Mouse (Mus musculus) CH12.LX (cell line): ENCODE results near the gene Adcy7. TPM values are rescaled to one million over a fixed set of nuclear protein-coding genes. Genes with fewer than 3 reads are reported as not detected.

Experiments used
- DNase-seq: peaks from one replicate; pipeline ENCODE4 v3.0.0-alpha.2; 2013; ENCODE audit errors: extremely low read depth
- H3K27ac ChIP-seq: 2 replicates; pipeline ENCODE4 v1.5.1; 2012; ENCODE audit warnings: low read depth, mild to moderate bottlenecking, control low read depth, moderate library complexity; ENCODE audit not compliant: insufficient read depth
- H3K27me3 ChIP-seq: replicated peaks from 2 replicates; pipeline ENCODE3; 2012; ENCODE audit warnings: inconsistent platforms
- H3K36me3 ChIP-seq, 2 experiments: replicated peaks in 1 of 2; 2 replicates each; pipeline versions ENCODE3 to v1.6.1; 2012; ENCODE audit warnings: inconsistent platforms in 1 of 2, low read length in 1 of 2, mild to moderate bottlenecking in 1 of 2, mixed read lengths in 1 of 2, moderate library complexity in 1 of 2; ENCODE audit not compliant: control insufficient read depth in 1 of 2, insufficient read depth in 1 of 2
- H3K4me1 ChIP-seq, 2 experiments: 2 replicates each; pipeline ENCODE4 v1.6.1; 2012; ENCODE audit warnings: inconsistent platforms in 1 of 2, moderate library complexity in 1 of 2; ENCODE audit not compliant: insufficient read depth in 2 of 2, control insufficient read depth in 1 of 2
- H3K4me2 ChIP-seq: 2 replicates; pipeline ENCODE4 v1.6.1; 2012; ENCODE audit warnings: low read depth, mild to moderate bottlenecking, control low read depth; ENCODE audit not compliant: poor library complexity, insufficient read depth, severe bottlenecking
- H3K4me3 ChIP-seq, 3 experiments: fragments of 150-350 bp in 1 of 3; sonication (generic) in 1 of 3; replicated peaks in 1 of 3; 2 replicates each; pipeline versions ENCODE3 to v1.5.1; 2011 to 2012; ENCODE audit warnings: low read depth in 2 of 3, low read length in 2 of 3, mild to moderate bottlenecking in 2 of 3, moderate library complexity in 2 of 3, control low read depth in 1 of 3, improper control_type of control experiment in 1 of 3, inconsistent platforms in 1 of 3, mixed read lengths in 1 of 3; ENCODE audit not compliant: poor library complexity in 1 of 3
- H3K79me2 ChIP-seq: replicated peaks from 2 replicates; pipeline ENCODE4 v1.6.1; 2012; ENCODE audit warnings: mild to moderate bottlenecking, moderate library complexity; ENCODE audit not compliant: control insufficient read depth, poor library complexity, insufficient read depth, severe bottlenecking; ENCODE audit errors: extremely low read depth
- H3K9ac ChIP-seq: 2 replicates; pipeline ENCODE4 v1.6.1; 2012; ENCODE audit warnings: low read depth, mild to moderate bottlenecking, control low read depth, moderate library complexity; ENCODE audit not compliant: insufficient read depth
- H3K9me3 ChIP-seq: replicated peaks from 2 replicates; pipeline ENCODE3; 2012; ENCODE audit warnings: low read length, inconsistent platforms, mixed read lengths
- BHLHE40 ChIP-seq: IDR thresholded peaks from 2 replicates; pipeline ENCODE4 v1.6.1; 2011; ENCODE audit warnings: mild to moderate bottlenecking, low read depth, low read length, improper control_type of control experiment
- CTCF ChIP-seq, 2 experiments: IDR thresholded peaks in 1 of 2; conservative IDR thresholded peaks in 1 of 2; 2 replicates each; pipeline ENCODE4 v1.5.1; 2011 to 2012; ENCODE audit warnings: low read depth in 2 of 2, low read length in 2 of 2, improper control_type of control experiment in 1 of 2, inconsistent platforms in 1 of 2, mild to moderate bottlenecking in 1 of 2, moderate library complexity in 1 of 2
- E2F4 ChIP-seq: IDR thresholded peaks from 2 replicates; pipeline ENCODE4 v1.6.1; 2011; ENCODE audit warnings: low read depth, low read length, improper control_type of control experiment; ENCODE audit not compliant: insufficient replicate concordance
- EP300 ChIP-seq: IDR thresholded peaks from 2 replicates; pipeline ENCODE4 v1.6.1; 2011; ENCODE audit warnings: low read length, improper control_type of control experiment
- ETS1 ChIP-seq: conservative IDR thresholded peaks from 2 replicates; pipeline ENCODE4 v1.6.1; 2012; ENCODE audit warnings: low read depth, mild to moderate bottlenecking, inconsistent platforms, low read length, improper control_type of control experiment, moderate library complexity
- GABPA ChIP-seq: IDR thresholded peaks from 2 replicates; pipeline ENCODE4 v1.6.1; 2012; ENCODE audit warnings: low read depth, low read length, improper control_type of control experiment, inconsistent platforms; ENCODE audit not compliant: insufficient replicate concordance
- HCFC1 ChIP-seq: IDR thresholded peaks from 2 replicates; pipeline ENCODE4 v1.6.1; 2012; ENCODE audit warnings: low read depth, mild to moderate bottlenecking, inconsistent platforms, low read length, improper control_type of control experiment
- JUND ChIP-seq: conservative IDR thresholded peaks from 2 replicates; pipeline ENCODE4 v1.6.1; 2011; ENCODE audit warnings: low read depth, low read length, improper control_type of control experiment
- KAT2A ChIP-seq: IDR thresholded peaks from 2 replicates; pipeline ENCODE4 v1.6.1; 2012; ENCODE audit warnings: low read length, improper control_type of control experiment, inconsistent platforms; ENCODE audit not compliant: insufficient replicate concordance
- MXI1 ChIP-seq: IDR thresholded peaks from 2 replicates; pipeline ENCODE4 v1.6.1; 2011; ENCODE audit warnings: mild to moderate bottlenecking, low read depth, low read length, improper control_type of control experiment
- MYC ChIP-seq: IDR thresholded peaks from 2 replicates; pipeline ENCODE4 v1.6.1; 2011; ENCODE audit warnings: low read depth, mild to moderate bottlenecking, improper control_type of control experiment, low read length
- NELFE ChIP-seq: IDR thresholded peaks from 2 replicates; pipeline ENCODE4 v1.6.1; 2011; ENCODE audit warnings: low read depth, low read length, improper control_type of control experiment
- PAX5 ChIP-seq: IDR thresholded peaks from 2 replicates; pipeline ENCODE4 v1.6.1; 2012; ENCODE audit warnings: low read length, inconsistent platforms, mixed read lengths
- POLR2A ChIP-seq: IDR thresholded peaks from 2 replicates; pipeline ENCODE4 v1.6.1; 2011; ENCODE audit warnings: low read depth, mild to moderate bottlenecking, improper control_type of control experiment, low read length
- RAD21 ChIP-seq: IDR thresholded peaks from 2 replicates; pipeline ENCODE4 v1.6.1; 2011; ENCODE audit warnings: low read depth, mild to moderate bottlenecking, low read length, improper control_type of control experiment, moderate library complexity
- USF1 ChIP-seq: IDR thresholded peaks from 2 replicates; pipeline ENCODE4 v1.6.1; 2014; ENCODE audit warnings: low read depth, mild to moderate bottlenecking, inconsistent platforms, low read length, improper control_type of control experiment
- ZKSCAN1 ChIP-seq: IDR thresholded peaks from 2 replicates; pipeline ENCODE4 v1.6.1; 2012; ENCODE audit warnings: low read depth, inconsistent platforms, low read length, improper control_type of control experiment, borderline replicate concordance
- dilution Hi-C: fragments of 300-500 bp; cut with MboI; formaldehyde crosslinking; loops from 2 replicates; pipeline ENCODE4 v1.14.3; 2020; ENCODE audit warnings: low sequenced_read_pairs; ENCODE audit not compliant: extremely low pct_unique_long_range_greater_than_20kb, extremely low pct_ligation_motif_present
- in situ Hi-C: fragments of 300-500 bp; cut with MboI; formaldehyde crosslinking; loops from 3 replicates; pipeline ENCODE4 v1.14.3; 2019; ENCODE audit warnings: low sequenced_read_pairs, low pct_ligation_motif_present, low pct_unique_long_range_greater_than_20kb, mixed read lengths
- polyA plus RNA-seq: library from polyadenylated mRNA; unstranded; fragments of >175 nt; gene quantifications from 2 replicates; pipeline ENCODE4 v1.2.1, GENCODE M21; 2012; ENCODE audit warnings: low read depth; ENCODE audit not compliant: insufficient read length
- total RNA-seq, 2 experiments: library from RNA; depleted of rRNA; stranded (reverse); fragments of 300-350 nt in 1 of 2; fragments of >200 nt in 1 of 2; gene quantifications; 2 replicates each; pipeline ENCODE4 v1.2.3; 2012 to 2014

Gene Adcy7
- total and polyA plus RNA-seq, 3 experiments, result 25.7 to 28.5 (median 27.0) TPM

- no peak for TF ChIP-seq CTCF (conservative IDR thresholded peaks at IDR 0.05 in 1 of 2, IDR thresholded peaks at IDR 0.05 in 1 of 2; ENCODE audit: low read depth in 2 of 2, low read length in 2 of 2)
- TF ChIP-seq KAT2A, result no peak
- Histone ChIP-seq H3K4me1 (peaks cover 19 to 23% of the 10 kb centered on the region in 2 experiments), H3K4me3 (no peak overlapping the region), H3K79me2 (no peaks in the 10 kb centered on the region), H3K27ac (no peak overlapping the region), H3K4me2 (no peak overlapping the region), H3K27me3 (no peaks in the 10 kb centered on the region), H3K9me3 (no peaks in the 10 kb centered on the region), H3K9ac (no peak overlapping the region), H3K36me3 (peaks cover 70 to 94% of the 10 kb centered on the region in 2 experiments)
- in situ Hi-C loops (loop anchor here (5.0 kb wide), 2 partner anchors 38 to 42 kb away; partner anchors contain the start of gene Adcy7), dilution Hi-C loops (no loop called here)
- no peak for DNase-seq
Observed at GRCm38 (mm10) chr8:88313991-88314390, 41.8 kb downstream of the Adcy7 start.

- no peak overlapping the region for H3K9ac ChIP-seq
- no peaks in the 10 kb centered on the region for H3K79me2 ChIP-seq
- in situ Hi-C loops, result no loop called here
- H3K4me3 ChIP-seq, result no peak overlapping the region
- H3K9me3 ChIP-seq, result no peaks in the 10 kb centered on the region
- no peak for TF ChIP-seq MXI1
- no peak for TF ChIP-seq PAX5
- TF ChIP-seq ETS1, result no peak
- no peak for TF ChIP-seq EP300
- TF ChIP-seq USF1, result no peak
- no peak for TF ChIP-seq KAT2A
- TF ChIP-seq E2F4, result no peak
- TF ChIP-seq RAD21, result no peak
- TF ChIP-seq JUND, result no peak
- no peak for TF ChIP-seq CTCF (conservative IDR thresholded peaks at IDR 0.05 in 1 of 2, IDR thresholded peaks at IDR 0.05 in 1 of 2; ENCODE audit: low read depth in 2 of 2, low read length in 2 of 2)
- no peak for TF ChIP-seq MYC
- no peak for TF ChIP-seq HCFC1
- no peak for TF ChIP-seq POLR2A
- TF ChIP-seq GABPA, result no peak
- TF ChIP-seq BHLHE40, result no peak
- TF ChIP-seq ZKSCAN1, result no peak
- TF ChIP-seq NELFE, result no peak
- TF ChIP-seq, all 38 proteins: peak for 0
- Histone ChIP-seq H3K4me2 (no peak overlapping the region), H3K27ac (no peak overlapping the region), H3K27me3 (no peaks in the 10 kb centered on the region), H3K4me1 (peaks cover 6 to 10% of the 10 kb centered on the region in 2 experiments), H3K36me3 (peaks cover 80 to 99% of the 10 kb centered on the region in 2 experiments)
- dilution Hi-C loops, result no loop called here
- no peak for DNase-seq
Observed at GRCm38 (mm10) chr8:88315302-88315701, 43.1 kb downstream of the Adcy7 start.
